ENCODE assay signal across 8 mouse cellular contexts in the genomic region with DNA sequence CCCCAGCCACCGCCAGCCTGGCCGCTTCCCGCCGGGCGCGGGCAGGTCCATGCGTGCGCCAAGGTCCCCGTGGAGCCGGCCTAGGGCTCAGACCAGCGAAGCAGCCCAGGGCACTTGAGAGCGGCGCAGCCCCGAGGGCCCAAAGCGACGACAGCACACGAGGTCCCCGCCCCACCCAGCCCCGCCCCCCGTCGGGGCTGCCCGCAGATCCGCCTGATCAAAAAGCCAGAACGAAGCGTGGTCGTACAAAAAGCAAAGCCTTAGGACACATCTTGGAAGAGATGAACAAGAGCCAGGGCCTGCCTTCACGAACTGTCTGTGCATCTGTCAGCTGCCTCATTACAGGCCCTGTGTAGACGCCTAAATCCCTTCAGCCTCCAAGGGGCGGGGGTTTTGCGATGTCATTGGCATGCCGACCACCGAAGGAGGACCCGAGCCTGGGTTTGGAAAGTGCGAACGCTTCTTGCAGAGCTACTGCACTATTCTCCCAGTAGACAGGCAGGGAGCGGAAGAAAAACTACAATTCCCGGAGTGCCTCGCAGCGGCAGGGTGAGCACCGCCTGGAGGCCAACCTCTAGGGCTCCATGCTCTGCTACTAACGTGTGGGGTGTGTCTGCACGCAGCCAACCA. TPM values are rescaled to one million over a fixed set of nuclear protein-coding genes. Genes with fewer than 3 reads are reported as not detected.
DNase-seq lines count a peak whose midpoint lies in the region; ATAC-seq and TF ChIP-seq lines count a peak whose summit lies in the region.

No protein-coding gene starts in this region.

- peak; percentile 88 for ATAC-seq in erythroblast, adult 5-6 weeks (replicated peaks; ENCODE audit: low FRiP score, poor library complexity, severe bottlenecking)
- ATAC-seq in heart, embryonic 11.5 days (replicated peaks; ENCODE audit: insufficient number of reproducible peaks, low FRiP score, low TSS enrichment) = peak; percentile 91
- ATAC-seq in kidney, embryonic 16.5 days (ENCODE audit: low FRiP score, low TSS enrichment) = peak; percentile 96

- peak overlapping the region; percentile 86 for H3K9ac ChIP-seq in heart, embryonic 11.5 days (ENCODE audit: low read depth, low read length)
- peak overlapping the region; percentile 90 for H3K9ac ChIP-seq in kidney, embryonic 16.5 days (replicated peaks; ENCODE audit: low read length)
- peak overlapping the region; percentile 79 for H3K9ac ChIP-seq in liver, adult 2 months (ENCODE audit: low read depth, low read length)

- peak overlapping the region; percentile 88 for H3K4me3 ChIP-seq in heart, embryonic 11.5 days (ENCODE audit: low read depth, low read length)
- H3K4me3 ChIP-seq in kidney, embryonic 16.5 days (ENCODE audit: low read length) = peak overlapping the region; percentile 81
- peak overlapping the region; percentile 81 for H3K4me3 ChIP-seq in liver, adult 2 months (ENCODE audit: insufficient read depth, low read depth, low read length)
- H3K4me3 ChIP-seq in myocyte = peak overlapping the region; percentile 95

- H3K9me3 ChIP-seq in heart, embryonic 11.5 days (replicated peaks; ENCODE audit: control insufficient read depth, low read length) = no peaks in the 10 kb centered on the region
- H3K9me3 ChIP-seq in kidney, embryonic 16.5 days (ENCODE audit: low read length) = no peaks in the 10 kb centered on the region

- no peaks in the 10 kb centered on the region for H3K27me3 ChIP-seq in heart, embryonic 11.5 days (ENCODE audit: control insufficient read depth, insufficient read depth, low read length)
- no peaks in the 10 kb centered on the region for H3K27me3 ChIP-seq in kidney, embryonic 16.5 days (ENCODE audit: insufficient read depth, low read length)
- no peaks in the 10 kb centered on the region for H3K27me3 ChIP-seq in liver, adult 2 months (ENCODE audit: control insufficient read depth, insufficient read depth, low read length)
- H3K27me3 ChIP-seq in myocyte (ENCODE audit: control insufficient read depth, insufficient read depth, insufficient read length) = no peaks in the 10 kb centered on the region
- no peaks in the 10 kb centered on the region for H3K27me3 ChIP-seq in splenic B cell, adult 2 months (ENCODE audit: control insufficient read depth, insufficient read depth, low read length, poor library complexity, severe bottlenecking)

- TF ChIP-seq POLR2A in liver, adult 2 months (IDR thresholded peaks at IDR 0.05; ENCODE audit: extremely low read depth, insufficient read depth, low read length) = peak; percentile 70
- peak; percentile 85 for TF ChIP-seq POLR2A in myocyte (IDR thresholded peaks at IDR 0.05; ENCODE audit: insufficient read length, low read depth)

- H3K4me2 ChIP-seq in heart, embryonic 11.5 days = peak overlapping the region; percentile 80
- H3K4me2 ChIP-seq in kidney, embryonic 16.5 days (replicated peaks; ENCODE audit: low read depth, low read length) = peak overlapping the region; percentile 79
- peak overlapping the region; percentile 93 for H3K4me2 ChIP-seq in myocyte (ENCODE audit: low read depth)

- peaks cover 18% of the 10 kb centered on the region for H3K79me2 ChIP-seq in liver, adult 2 months (ENCODE audit: control insufficient read depth, insufficient read depth, low read length)
- H3K79me2 ChIP-seq in myocyte (ENCODE audit: control insufficient read depth, insufficient read depth) = peaks cover 46% of the 10 kb centered on the region

- peak; percentile 66 for TF ChIP-seq CTCF in liver, adult 2 months (IDR thresholded peaks at IDR 0.05; ENCODE audit: low read depth, low read length)

- peaks cover 19% of the 10 kb centered on the region for H3K4me1 ChIP-seq in heart, embryonic 11.5 days (ENCODE audit: control insufficient read depth, insufficient read depth, low read length)
- H3K4me1 ChIP-seq in kidney, embryonic 16.5 days (ENCODE audit: insufficient read depth, low read length) = peaks cover 19% of the 10 kb centered on the region
- peaks cover 13% of the 10 kb centered on the region for H3K4me1 ChIP-seq in liver, adult 2 months (ENCODE audit: control insufficient read depth, insufficient read depth, low read length)

- H3ac ChIP-seq in myocyte (ENCODE audit: control insufficient read depth, insufficient read length) = peak overlapping the region; percentile 92

- WGBS in heart, embryonic 11.5 days (ENCODE audit: insufficient replicate concordance) = under 1% methylated on average over 38 of the region's 42 CpGs
- WGBS in kidney, embryonic 16.5 days = under 1% methylated on average over 42 of the region's 42 CpGs
- under 1% methylated on average over 42 of the region's 42 CpGs for WGBS in liver, adult 2 months

- H3K36me3 ChIP-seq in heart, embryonic 11.5 days (ENCODE audit: control insufficient read depth, insufficient read depth, low read length) = no peaks in the 10 kb centered on the region
- no peaks in the 10 kb centered on the region for H3K36me3 ChIP-seq in kidney, embryonic 16.5 days (ENCODE audit: insufficient read depth, low read length)
- H3K36me3 ChIP-seq in liver, adult 2 months (ENCODE audit: control insufficient read depth, insufficient read depth, low read length) = no peaks in the 10 kb centered on the region
- H3K36me3 ChIP-seq in myocyte (ENCODE audit: control insufficient read depth, insufficient read depth) = no peaks in the 10 kb centered on the region
- H3K36me3 ChIP-seq in splenic B cell, adult 2 months (ENCODE audit: control insufficient read depth, insufficient read depth, low read length, poor library complexity, severe bottlenecking) = no peaks in the 10 kb centered on the region

- peak; percentile 90 to 91 for DNase-seq in B cell, adult 2 months
- peak; percentile 99 for DNase-seq in brain, adult 2 months (ENCODE audit: low read depth, low spot score)
- peak; percentile 86 for DNase-seq in liver, adult 2 months (ENCODE audit: extremely low read depth, low read depth, low spot score)
- DNase-seq in splenic B cell, adult 2 months (ENCODE audit: low read depth, low spot score) = peak; percentile 89

- peak overlapping the region; percentile 89 for H3K27ac ChIP-seq in heart, embryonic 11.5 days (ENCODE audit: low read depth, low read length)
- H3K27ac ChIP-seq in kidney, embryonic 16.5 days (ENCODE audit: low read length) = peak overlapping the region; percentile 89
- peak overlapping the region; percentile 90 for H3K27ac ChIP-seq in liver, adult 2 months (replicated peaks; ENCODE audit: insufficient read depth, low read depth, low read length)

TF ChIP-seq in myocyte, 11 proteins besides CTCF, POLR2A, EP300 and RAD21:
- peak; percentile 39 for TF ChIP-seq SRF (IDR thresholded peaks at IDR 0.05; ENCODE audit: control insufficient read depth, insufficient read length, low read depth)
- peak in 1 of 3 experiments; percentile 6 for TF ChIP-seq MYOG (IDR thresholded peaks at IDR 0.05; ENCODE audit: control insufficient read depth in 1 of 3, insufficient read depth in 1 of 3, insufficient read length in 2 of 3, low read depth in 2 of 3)
- TF ChIP-seq E2F4 (IDR thresholded peaks at IDR 0.05; ENCODE audit: insufficient read depth) = no peak
- no peak for TF ChIP-seq TCF3 (IDR thresholded peaks at IDR 0.05; ENCODE audit: insufficient read length, low read depth)
- no peak for TF ChIP-seq USF1 (IDR thresholded peaks at IDR 0.05; ENCODE audit: low read depth)
- peak; percentile 90 for TF ChIP-seq POLR2AphosphoS2 (IDR thresholded peaks at IDR 0.05; ENCODE audit: insufficient read length, low read depth)
- TF ChIP-seq CEBPB (IDR thresholded peaks at IDR 0.05; ENCODE audit: insufficient read depth, poor library complexity, severe bottlenecking) = no peak
- no peak for TF ChIP-seq REST (IDR thresholded peaks at IDR 0.05; ENCODE audit: insufficient read depth, insufficient read length)
- TF ChIP-seq MYOD1 (IDR thresholded peaks at IDR 0.05; ENCODE audit: control insufficient read depth in 1 of 3, insufficient read length in 2 of 3, low read depth in 2 of 3) = no peak
- no peak for TF ChIP-seq TCF12 (IDR thresholded peaks at IDR 0.05; ENCODE audit: insufficient read depth, poor library complexity, severe bottlenecking)
- TF ChIP-seq MAX (IDR thresholded peaks at IDR 0.05; ENCODE audit: low read depth) = peak; percentile 99

RNA-seq across cellular contexts. Expression of gene Ice1, which starts 0.3 kb away (rescaled TPM):
- total RNA-seq in erythroblast, adult 5-6 weeks (2015; ENCODE audit: low replicate concordance) = 4.2 and 13.4 TPM in 2 replicates
- total RNA-seq in erythroblast, adult 5-6 weeks (2017; ENCODE audit: low replicate concordance) = 4.6 and 6.0 TPM in 2 replicates
- polyA plus RNA-seq in heart, embryonic 11.5 days (2014; fragmentation: Nextera tagmentation; extraction: Ambion mirVana) = 19.4 and 22.3 TPM in 2 replicates
- 19.8 and 19.9 TPM in 2 replicates for polyA plus RNA-seq in kidney, embryonic 16.5 days (2015; fragmentation: Nextera tagmentation; extraction: Ambion mirVana)
- 12.2 and 14.5 TPM in 2 replicates for total RNA-seq in liver, adult 2 months (2014; rRNA removed)
- polyA plus RNA-seq in liver, adult 2 months (2012; rRNA removed) = 5.9 and 8.5 TPM in 2 replicates
- 15.9 TPM for polyA plus RNA-seq in myocyte (2012; fragmentation: generic; extraction: Trizol)

Comparison
In these comparisons a context has a peak if more than half of its experiments do, and no peak if none do; other contexts are left out.
1. Peak in every context shown above with its lines: DNase-seq, ATAC-seq, H3K4me3 ChIP-seq and H3K27ac ChIP-seq.